Mouse (Mus musculus): ENCODE results near the gene Tspan9.

The Tspan9 gene

GRCm38 (mm10) chr6:127981176-127981575, 162.2 kb downstream of the Tspan9 start:
- in situ Hi-C loops (cut with MboI): no loop called here

DNA sequence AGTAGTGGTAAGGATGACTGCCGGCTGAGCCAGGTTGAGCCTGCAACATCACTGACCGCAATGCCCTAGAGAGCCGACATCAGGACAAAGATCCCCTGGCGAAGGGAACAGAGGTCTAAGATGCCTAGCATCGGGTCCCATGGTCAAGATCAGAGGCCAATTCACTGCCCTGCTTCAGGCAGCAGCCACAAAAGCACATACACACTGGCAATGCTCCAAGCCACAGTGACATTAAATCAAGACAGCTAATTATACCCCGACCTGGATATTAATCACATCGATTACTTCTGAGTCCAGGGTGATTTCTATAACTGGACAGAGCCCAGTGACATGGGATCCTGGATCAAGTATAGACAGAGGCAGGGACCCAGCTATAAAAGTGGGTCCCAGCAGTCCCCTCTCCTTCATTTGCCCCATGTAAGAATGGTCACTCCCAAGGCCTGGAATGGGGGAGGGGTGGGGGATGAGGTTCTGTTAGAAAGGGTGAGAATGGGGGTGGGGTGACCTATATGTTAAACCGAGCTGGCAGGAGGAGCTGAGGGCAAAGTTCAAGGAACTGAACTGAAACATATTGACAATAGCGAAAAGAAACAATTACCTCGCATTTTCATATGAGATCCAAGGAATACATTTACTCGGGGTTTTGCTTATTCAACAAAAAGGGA, 162.9 kb downstream of the Tspan9 start:
- in situ Hi-C loops (cut with MboI): no loop called here

DNA sequence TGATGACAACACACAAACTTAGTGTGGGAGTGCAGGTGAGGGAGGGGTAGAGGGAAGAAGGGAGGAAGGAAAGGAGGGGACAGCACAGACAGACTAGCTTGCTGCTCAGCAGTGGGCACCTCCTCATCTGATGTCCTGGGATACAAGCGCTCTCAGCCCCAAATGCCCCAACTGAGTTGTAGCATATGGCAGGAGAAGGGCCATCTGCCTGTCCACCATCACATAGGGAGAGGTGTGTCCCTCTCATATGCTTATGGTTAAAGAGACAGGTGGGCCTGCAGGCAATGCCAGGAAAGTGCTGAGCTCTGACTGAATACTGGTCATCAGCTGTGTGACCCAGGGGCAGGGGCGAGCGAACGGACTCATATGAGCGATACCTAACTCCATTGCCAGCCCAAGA, 163.6 kb downstream of the Tspan9 start:
- in situ Hi-C loops (cut with MboI): no loop called here

DNA sequence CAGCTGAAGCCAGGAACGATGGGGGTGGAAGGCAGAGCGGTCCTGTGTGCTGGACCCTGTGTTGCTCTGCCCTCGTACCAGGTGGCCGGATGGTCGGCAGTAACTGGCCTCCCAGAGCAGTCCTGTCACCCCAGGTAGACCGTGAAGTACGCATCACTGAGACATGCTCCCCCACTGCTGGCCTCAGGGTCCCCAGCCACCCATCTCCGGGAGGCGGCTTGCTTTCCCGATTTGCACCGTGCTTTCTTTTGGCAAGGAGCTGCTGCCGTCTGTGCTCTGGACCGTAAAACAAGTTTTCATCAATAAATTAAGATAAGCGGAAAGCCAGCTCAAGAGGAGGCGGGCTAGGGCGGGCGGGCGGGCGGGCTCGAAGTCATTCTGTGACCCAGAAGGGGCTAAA, 164.5 kb downstream of the Tspan9 start:
- in situ Hi-C loops (cut with MboI): no loop called here

GRCm38 (mm10) chr6:127976695-127977094, 166.7 kb downstream of the Tspan9 start:
- in situ Hi-C loops (cut with MboI): no loop called here

DNA sequence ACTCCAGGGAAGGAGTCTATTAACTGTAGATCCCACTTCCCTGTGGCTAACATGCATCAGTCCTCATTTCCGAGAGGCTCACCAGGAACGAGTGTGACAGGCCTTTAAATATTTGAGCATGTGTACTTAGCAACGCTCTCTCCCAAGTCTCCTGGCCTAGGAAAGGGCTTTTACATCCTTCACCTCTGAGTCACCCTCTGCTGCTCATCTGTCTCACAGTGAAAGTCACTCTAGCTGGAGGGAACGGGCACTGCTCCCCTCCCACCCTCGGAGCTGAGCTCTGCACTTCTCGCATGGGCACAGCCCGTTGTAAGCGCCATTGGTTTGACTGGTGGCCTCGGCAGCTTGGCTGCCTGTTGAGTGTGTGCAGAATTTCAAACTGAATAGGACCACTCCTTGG, 169.4 kb downstream of the Tspan9 start:
- in situ Hi-C loops (cut with MboI): no loop called here

GRCm38 (mm10) chr6:127973553-127973952, 169.8 kb downstream of the Tspan9 start:
- in situ Hi-C loops (cut with MboI): no loop called here

DNA sequence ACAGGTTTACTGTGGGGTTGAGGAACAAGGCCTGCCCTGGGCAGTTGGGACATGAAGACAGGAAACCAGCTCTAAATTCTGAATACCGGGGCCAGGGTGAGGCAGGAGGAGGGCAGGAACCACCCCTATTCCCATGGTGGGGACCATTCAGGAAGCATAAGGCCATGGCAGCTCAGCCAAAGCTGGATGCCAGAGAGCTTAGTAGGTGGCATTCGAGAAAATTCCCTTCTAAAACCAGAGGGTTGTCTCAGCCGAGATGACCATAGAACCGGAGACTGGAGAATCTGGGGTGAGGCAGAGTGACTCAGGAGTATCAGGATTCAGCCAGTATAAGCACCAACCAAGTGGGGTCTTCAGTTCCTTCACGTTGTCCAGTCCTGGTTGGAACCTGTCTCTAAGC, 171.5 kb downstream of the Tspan9 start:
- in situ Hi-C loops (cut with MboI): no loop called here

GRCm38 (mm10) chr6:127970848-127971247, 172.5 kb downstream of the Tspan9 start:
- in situ Hi-C loops (cut with MboI): no loop called here

- in situ Hi-C loops (cut with MboI): no loop called here
Observed at GRCm38 (mm10) chr6:127970120-127970519, 173.3 kb downstream of the Tspan9 start.

DNA sequence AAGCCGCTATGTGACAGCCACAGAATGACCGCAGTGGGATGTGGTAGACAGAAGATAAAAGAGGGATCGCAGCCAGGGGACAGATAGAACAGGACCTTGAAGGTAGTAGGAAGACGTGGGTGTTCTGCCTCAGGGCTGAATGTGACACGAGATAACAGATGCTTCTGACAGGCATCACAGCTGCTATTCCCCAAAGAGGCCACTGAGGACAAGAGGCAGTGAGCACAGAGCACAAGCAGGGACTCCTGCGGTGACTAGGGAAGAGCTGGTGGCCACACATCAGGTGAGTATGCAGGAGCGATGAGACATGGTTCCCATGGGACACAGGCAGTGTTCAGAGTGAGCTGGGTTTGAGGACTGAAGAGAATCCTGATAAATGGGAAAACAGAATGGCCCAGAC, 173.7 kb downstream of the Tspan9 start:
- in situ Hi-C loops (cut with MboI): no loop called here

GRCm38 (mm10) chr6:127965497-127965896, 177.9 kb downstream of the Tspan9 start:
- in situ Hi-C loops (cut with MboI): no loop called here

DNA sequence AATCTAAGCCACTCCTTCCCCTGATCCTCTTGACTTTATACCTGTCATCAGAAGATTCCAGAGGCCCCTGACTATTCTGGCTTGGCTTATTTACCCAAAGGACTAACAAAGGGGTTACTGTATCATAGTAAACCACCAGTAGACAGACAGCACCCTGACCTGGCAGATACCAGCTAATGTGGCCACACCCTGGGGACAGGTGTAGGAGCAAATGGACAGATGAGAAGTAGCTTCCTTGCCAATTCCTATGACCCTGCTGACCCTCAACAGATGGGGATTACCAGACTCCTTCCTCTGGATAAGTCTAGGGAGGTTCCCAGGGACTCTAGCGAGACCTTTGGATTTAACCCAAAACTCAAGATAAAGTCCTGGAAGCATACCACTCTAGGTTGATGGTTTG, 183.2 kb downstream of the Tspan9 start:
- in situ Hi-C loops (cut with MboI): no loop called here

- in situ Hi-C loops (cut with MboI): no loop called here
Observed at GRCm38 (mm10) chr6:127956172-127956571, 187.2 kb downstream of the Tspan9 start.

GRCm38 (mm10) chr6:127953071-127953470, 190.3 kb downstream of the Tspan9 start:
- in situ Hi-C loops (cut with MboI): no loop called here

DNA sequence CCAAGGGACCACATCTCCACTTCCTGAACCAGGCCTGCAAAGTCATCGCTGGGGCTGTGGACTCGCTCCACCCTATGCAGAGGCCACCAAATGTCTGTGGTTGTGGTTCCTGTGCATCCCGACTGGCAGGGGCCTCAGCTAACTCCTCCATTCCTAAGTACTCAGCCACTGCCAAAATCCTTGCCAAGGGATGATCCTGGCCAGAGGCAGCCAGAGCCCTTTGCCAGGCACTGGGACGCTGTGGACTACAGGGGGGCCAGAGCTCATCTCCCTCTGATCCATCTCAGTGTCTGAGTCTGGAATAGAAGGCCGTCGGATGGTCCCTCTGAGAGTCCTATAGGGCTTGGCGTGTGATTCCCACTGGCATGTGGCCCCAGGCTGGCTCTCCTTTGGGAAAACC, 193.5 kb downstream of the Tspan9 start:
- in situ Hi-C loops (cut with MboI): no loop called here

GRCm38 (mm10) chr6:127948656-127949055, 194.7 kb downstream of the Tspan9 start:
- in situ Hi-C loops (cut with MboI): no loop called here

- in situ Hi-C loops (cut with MboI): no loop called here
Observed at GRCm38 (mm10) chr6:127945725-127946124, 197.7 kb downstream of the Tspan9 start.

DNA sequence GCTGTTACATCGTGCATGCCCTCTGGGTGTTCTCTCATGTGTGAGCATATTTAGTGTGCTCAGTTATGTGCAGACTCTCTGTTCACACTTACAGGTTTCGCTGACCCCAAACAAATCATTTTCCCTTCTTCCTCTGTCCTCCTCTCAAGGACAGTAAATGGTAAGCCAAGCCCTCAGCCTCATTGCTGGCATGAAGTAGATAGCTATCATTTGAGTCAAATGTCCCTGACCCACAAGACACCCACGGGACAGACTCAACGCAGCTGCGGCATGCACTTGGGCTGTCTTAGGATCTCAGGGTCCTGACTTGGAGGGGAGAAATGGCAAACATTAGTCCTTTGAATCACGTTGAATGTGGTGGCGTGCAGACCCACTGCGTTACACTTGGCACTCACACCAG, 201.0 kb downstream of the Tspan9 start:
- in situ Hi-C loops (cut with MboI): no loop called here

GRCm38 (mm10) chr6:127935105-127935504, 208.3 kb downstream of the Tspan9 start:
- in situ Hi-C loops (cut with MboI): no loop called here

DNA sequence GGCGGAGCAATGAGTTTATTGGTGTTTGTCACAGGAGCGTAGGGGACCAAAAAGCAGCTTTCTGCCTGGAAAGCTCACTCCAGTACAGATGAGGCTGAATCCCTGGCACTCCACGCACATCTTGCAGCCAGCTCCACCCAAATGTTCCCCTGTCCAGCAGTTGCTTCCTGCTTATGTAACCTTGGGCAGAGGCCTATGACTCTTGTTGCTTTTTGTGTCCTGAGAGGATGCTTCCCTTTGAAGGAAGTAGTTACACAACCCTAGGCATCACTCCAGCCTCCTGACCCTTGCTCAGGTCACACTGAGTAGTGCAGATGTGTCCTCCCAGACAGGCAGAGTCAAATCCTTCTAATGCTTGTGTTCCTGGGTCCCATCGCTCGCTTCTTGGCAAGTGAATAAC, 209.6 kb downstream of the Tspan9 start:
- in situ Hi-C loops (cut with MboI): no loop called here

DNA sequence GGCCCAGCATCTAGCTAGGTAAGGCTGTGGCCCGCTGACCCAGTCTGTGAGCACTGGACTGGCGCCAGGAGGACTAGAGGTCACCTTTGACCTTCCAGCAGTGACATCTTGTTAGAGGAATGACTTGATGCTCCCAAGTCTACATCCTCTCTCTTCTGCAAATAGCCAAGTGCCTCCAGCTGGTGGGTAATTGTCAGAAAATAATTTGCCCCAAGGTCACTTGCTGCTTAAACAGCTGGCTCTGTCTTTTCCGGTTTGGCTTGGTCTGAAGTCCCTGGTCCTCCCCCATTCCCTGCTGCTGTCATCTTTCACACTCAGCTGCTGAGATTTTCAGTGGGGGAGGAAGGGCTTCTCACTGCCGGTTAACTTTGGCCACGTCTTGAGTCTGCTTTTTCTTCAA, 210.7 kb downstream of the Tspan9 start:
- in situ Hi-C loops (cut with MboI): no loop called here

DNA sequence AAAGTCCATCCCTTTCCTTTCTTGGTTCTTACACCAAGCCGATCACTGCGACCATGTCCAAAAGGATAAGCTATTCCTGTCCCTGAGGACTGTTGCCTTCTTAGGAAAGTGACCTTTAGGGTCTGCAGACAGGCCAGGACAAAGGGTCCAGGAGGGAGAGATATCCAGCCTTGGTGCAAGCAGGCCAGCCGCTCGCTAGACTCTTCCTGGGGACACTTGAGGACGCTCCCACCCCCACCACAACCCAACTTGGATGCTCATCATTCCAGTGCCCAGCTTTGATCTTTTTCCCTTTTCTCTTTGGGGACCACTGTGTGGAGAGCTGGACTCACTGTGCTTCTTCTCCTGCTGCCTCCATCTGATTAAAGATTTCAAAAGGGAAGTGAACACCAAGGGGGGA, 214.7 kb downstream of the Tspan9 start:
- in situ Hi-C loops (cut with MboI): no loop called here

GRCm38 (mm10) chr6:127925915-127926314, 217.5 kb downstream of the Tspan9 start:
- in situ Hi-C loops (cut with MboI): no loop called here
